Mouse (Mus musculus) spleen, embryonic (tissue): ENCODE results near the gene Dpp7.

Experiments used
- CTCF ChIA-PET: fragments of 350-600 bp; sonication (Branson Sonifier 250); formaldehyde crosslinking; loops from one replicate; lab custom pipeline; 2022; lab: Charles Lee

Gene Dpp7

GRCm38 (mm10) chr2:25356208-25357079 is at the start of gene Dpp7:
Gene Dpp7, minus strand, starts transcription at chr2:25356359.
- CTCF ChIA-PET: no interaction called here

GRCm38 (mm10) chr2:25403994-25404393 is 47.8 kb upstream of the Dpp7 start:
- CTCF ChIA-PET: no interaction called here

- CTCF ChIA-PET: no interaction called here
Observed at GRCm38 (mm10) chr2:25402972-25403601, 46.9 kb upstream of the Dpp7 start.

GRCm38 (mm10) chr2:25402377-25402971 is 46.3 kb upstream of the Dpp7 start:
- CTCF ChIA-PET: no interaction called here

- CTCF ChIA-PET: interaction anchor here (0.5 to 0.9 kb wide), 3 partner anchors 19 to 23 kb away, joined by 3 to 4 read pairs (median 3); partner anchors contain the start of gene Fut7
Observed at GRCm38 (mm10) chr2:25400764-25401163, 44.6 kb upstream of the Dpp7 start.

- CTCF ChIA-PET: interaction anchor here (0.5 to 0.9 kb wide), 2 partner anchors 19 to 23 kb away, joined by 3 to 4 read pairs; no protein-coding TSS in a partner anchor
Observed at GRCm38 (mm10) chr2:25400291-25400690, 44.1 kb upstream of the Dpp7 start.

GRCm38 (mm10) chr2:25399051-25399450 is 42.9 kb upstream of the Dpp7 start, which contains the start of gene Npdc1:
Gene Npdc1, plus strand, starts transcription at chr2:25399351.
- CTCF ChIA-PET: interaction anchor here (0.6 kb wide), 1 partner anchor 13 kb away, joined by 11 read pairs; no protein-coding TSS in a partner anchor

GRCm38 (mm10) chr2:25398065-25398464 is 41.9 kb upstream of the Dpp7 start:
- CTCF ChIA-PET: no interaction called here

- CTCF ChIA-PET: interaction anchor here (0.5 kb wide), 2 partner anchors 29 to 277 kb away, joined by 3 to 10 read pairs; no protein-coding TSS in a partner anchor
Observed at GRCm38 (mm10) chr2:25397010-25397409, 40.9 kb upstream of the Dpp7 start.

GRCm38 (mm10) chr2:25396597-25396983 is 40.4 kb upstream of the Dpp7 start:
- CTCF ChIA-PET: interaction anchor here (0.5 kb wide), 2 partner anchors 29 to 277 kb away, joined by 3 to 10 read pairs; no protein-coding TSS in a partner anchor

GRCm38 (mm10) chr2:25395721-25396596 is 39.8 kb upstream of the Dpp7 start, which contains the start of gene Entpd2:
Gene Entpd2, plus strand, starts transcription at chr2:25395874.
- CTCF ChIA-PET: interaction anchor here (0.5 kb wide), 1 partner anchor 276 kb away, joined by 10 read pairs; no protein-coding TSS in a partner anchor

GRCm38 (mm10) chr2:25394281-25395221 is 38.4 kb upstream of the Dpp7 start:
- CTCF ChIA-PET: no interaction called here

- CTCF ChIA-PET: no interaction called here
Observed at GRCm38 (mm10) chr2:25391266-25391665, 35.1 kb upstream of the Dpp7 start.

GRCm38 (mm10) chr2:25384492-25384891 is 28.3 kb upstream of the Dpp7 start:
- CTCF ChIA-PET: no interaction called here

- CTCF ChIA-PET: interaction anchor here (1.5 kb wide), 1 partner anchor 24 kb away, joined by 3 read pairs; no protein-coding TSS in a partner anchor
Observed at GRCm38 (mm10) chr2:25376589-25376988, 20.4 kb upstream of the Dpp7 start.

- CTCF ChIA-PET: no interaction called here
Observed at GRCm38 (mm10) chr2:25373431-25373830, 17.3 kb upstream of the Dpp7 start.

- CTCF ChIA-PET: interaction anchor here (0.6 kb wide), 1 partner anchor 11 kb away, joined by 3 read pairs; no protein-coding TSS in a partner anchor
Observed at GRCm38 (mm10) chr2:25372644-25373391, 16.7 kb upstream of the Dpp7 start.
